Mouse (Mus musculus): ENCODE data around the gene Wrnip1. TPM values are rescaled to one million over a fixed set of nuclear protein-coding genes. Genes with fewer than 3 reads are reported as not detected.

The Wrnip1 gene
- 33.8 and 34.4 TPM in 2 replicates for polyA plus RNA-seq (2012; rRNA removed)

DNA sequence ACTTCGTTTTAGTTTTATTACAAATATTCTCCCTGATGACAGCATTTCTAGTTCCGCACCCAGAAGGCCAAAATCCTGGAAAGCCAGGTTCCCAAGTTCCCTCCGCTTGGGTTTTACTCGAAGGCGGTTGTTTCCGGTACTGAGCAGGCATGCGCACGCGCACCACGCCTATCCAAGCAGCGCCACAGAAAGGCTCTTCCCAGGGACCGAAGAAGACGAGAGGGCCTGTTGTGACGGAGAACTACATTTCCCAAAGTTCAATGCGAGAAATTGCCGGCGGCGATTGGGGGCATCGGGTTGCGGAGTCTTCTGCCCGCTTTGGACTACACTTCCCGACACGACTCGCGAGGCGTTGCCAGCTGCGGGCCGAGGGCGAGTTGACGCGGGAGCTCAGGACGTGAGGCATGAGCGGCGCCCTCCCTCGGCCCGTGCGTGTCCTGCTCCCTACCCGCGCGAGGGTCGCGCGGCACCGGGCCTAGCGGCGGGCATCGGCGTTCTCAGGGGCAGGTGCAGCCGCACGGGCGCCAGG lies at the start of gene Wrnip1:
Gene Wrnip1, plus strand, starts transcription at position 346 of the 529 bp plus-strand sequence.
- DNase-seq (ENCODE audit: low spot score) = peak; percentile 87

DNA sequence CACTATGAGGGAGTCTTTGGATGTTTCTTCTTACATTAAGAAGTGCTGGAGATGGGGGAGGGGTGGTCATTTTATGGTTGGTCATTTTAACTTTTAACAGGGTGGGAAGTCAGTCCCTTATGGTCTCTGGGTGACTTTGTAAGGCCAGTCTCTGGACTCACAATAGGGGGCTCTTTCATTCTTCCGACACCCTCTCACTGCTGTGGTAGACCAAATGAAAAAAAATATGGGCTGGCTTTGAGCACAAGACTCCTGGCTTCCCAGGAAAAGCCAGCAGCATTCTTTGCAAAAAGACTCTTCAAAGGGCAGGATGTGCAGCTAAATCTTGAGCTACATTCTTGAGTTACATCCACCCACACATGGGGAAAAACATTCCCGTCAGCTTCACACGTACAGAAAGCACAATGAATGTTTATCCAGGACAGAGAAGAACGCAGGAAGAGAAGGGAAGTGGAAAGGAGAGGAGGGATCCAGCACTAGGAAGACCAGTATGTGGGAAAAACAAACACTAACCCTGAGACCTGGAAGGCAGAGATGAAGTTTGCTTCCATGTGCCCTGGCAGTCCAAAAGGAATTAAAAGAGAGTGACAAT lies 49.7 kb upstream of the Wrnip1 start:
- no peak for DNase-seq (ENCODE audit: low spot score)

DNA sequence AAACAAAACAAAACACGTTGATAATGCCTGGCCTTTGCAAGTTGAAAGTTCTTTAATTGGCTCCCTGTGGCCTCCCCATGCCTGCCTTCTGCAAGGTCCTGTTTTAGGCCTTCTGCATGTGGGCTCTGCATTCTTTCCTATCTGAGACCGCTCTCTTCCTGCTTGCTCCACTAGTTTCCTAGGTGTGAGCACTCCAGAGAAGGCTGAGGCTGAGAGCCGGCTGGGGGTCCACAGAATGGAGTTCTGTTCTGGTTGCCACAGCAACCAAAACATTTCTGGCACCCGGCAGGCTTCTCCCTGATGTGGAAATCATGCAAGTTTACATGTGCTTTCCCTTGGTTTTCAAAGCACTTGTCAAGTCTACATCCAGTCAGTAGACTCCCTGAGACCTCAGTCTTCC lies 42.8 kb upstream of the Wrnip1 start:
- DNase-seq (ENCODE audit: low spot score) = no peak

DNA sequence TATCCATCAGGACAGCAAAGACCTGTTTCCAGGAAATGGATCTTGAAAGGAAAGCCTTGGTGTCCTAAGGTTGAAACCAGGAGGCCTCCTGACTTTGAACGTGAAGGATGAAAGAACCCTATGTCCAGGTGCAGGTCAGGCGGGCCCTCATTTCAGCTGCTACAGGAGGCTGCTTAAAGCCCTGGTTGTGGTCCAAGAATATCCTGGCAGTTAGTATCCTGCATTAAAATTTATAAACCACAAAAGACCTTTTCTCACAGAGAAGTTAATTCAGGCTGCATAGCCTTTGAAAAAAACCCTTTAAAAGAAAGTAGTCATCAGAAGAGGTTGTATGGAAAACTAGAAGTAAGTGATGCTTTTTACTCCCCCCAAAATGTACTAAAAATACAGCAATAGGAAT lies 41.0 kb upstream of the Wrnip1 start:
- no peak for DNase-seq (ENCODE audit: low spot score)

DNA sequence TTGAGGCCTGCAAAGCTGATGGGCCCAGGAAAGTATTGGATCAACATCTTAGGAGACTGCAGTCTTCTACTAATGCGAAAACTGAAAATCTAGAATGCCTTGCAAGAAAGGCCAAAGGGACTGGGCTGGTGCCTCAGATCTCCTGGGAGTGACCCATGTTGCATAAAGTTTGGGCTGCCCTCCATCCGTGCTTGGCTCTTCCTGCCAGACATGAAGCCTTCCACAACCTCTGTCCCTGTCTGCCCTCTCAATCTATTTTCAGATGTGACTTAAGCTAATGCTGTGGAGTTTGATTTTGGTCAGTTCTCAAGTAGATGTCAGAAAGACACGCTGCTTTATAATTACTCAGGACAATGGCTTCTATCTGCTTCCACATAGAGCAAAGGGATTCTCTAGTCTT lies 38.7 kb upstream of the Wrnip1 start:
- no peak for DNase-seq (ENCODE audit: low spot score)

DNA sequence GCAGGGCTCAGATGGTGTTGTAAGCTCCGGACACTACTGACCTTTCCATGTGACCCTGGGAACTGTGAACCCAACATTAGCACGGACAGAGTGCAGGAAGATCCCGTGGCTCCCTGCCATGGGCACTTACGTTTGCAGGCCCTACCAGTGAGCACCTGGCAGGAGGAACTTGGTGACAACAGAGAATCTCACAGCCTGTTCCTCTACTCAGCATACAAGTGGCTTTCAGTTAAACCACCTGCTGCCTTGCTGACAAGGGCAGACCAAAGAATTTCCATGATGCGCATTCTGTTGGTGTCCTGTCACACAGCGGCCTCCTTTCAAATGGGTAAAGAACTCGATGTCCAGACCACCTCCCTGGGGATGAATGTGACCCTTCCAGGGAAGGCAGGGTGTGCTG lies 37.4 kb upstream of the Wrnip1 start:
- no peak for DNase-seq (ENCODE audit: low spot score)

DNA sequence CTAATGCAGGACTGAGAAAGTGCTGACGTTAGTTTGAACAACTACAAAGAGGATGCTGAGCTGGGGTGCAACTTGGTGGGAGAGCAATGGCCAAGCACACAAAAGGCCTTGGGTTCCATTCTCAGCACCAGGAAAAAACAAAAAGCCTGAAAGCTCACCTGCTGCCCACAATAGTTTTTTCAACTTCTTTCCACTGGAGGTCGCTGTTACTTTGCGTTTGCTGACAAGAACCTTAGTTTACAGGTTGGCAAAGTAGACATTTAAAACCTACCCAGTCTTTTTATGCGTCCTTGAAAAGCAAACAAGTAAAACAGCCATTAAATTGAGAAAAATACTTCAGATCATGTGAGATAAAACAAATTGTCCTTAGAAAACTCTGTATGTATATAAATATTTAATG lies 33.7 kb upstream of the Wrnip1 start:
- DNase-seq (ENCODE audit: low spot score) = no peak

DNA sequence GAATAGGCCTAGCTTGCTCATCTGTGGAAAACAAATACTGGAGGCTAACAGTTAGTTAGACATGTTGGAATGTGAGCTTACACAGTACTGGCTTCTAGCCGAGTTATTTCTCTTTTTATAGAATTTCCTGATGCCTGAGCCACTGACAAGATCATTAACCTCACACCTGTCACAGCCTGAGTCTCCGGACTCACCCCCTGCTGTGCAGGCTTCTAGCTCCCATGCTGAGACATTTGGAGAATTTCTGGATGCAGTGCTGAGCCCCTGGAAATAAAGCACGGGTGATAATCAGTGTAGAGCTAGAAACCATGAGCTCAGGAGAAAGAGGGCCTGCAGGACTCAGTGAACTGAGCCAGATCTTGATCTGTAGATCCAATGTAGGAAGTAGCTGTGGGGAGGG lies 31.9 kb upstream of the Wrnip1 start:
- DNase-seq (ENCODE audit: low spot score) = no peak

DNA sequence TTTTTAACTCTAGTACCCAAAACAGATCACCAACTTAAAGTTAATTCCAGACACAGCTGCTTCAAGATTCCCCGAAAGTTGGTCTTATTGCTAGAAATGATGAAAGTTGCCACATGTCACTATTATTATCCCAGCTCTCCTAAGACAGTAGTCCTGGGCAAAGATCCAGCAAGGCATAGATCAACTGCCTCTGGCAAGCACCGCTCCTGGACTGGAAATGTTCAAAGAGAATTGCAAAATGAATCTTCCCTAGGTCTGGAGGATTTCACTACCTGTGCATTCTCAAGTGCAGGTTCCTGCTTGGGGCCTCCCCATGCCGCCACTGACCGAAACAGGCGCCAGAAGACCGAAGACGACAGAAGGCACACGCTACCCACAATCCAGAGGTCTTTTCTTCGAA lies 25.9 kb upstream of the Wrnip1 start:
- DNase-seq (ENCODE audit: low spot score) = no peak

DNA sequence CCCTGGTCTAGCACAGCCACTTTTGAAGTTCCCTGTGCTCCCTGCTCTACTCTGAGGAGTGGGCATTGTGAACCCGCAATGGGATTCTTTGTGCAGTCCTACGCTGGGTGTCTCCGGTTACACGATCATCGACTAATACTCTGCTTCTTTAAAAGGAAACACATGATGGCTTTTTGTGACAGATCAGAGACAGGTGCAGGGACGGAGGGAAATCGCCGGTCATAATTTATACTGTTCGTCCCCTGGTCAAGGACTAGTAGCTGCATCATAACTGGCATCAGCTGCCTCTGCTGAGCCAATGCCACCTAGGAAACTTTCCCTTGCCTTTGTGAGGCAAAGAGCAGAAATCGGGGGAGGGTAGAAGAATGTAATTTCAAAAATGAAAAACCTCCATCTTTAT lies 25.5 kb upstream of the Wrnip1 start:
- no peak for DNase-seq (ENCODE audit: low spot score)

DNA sequence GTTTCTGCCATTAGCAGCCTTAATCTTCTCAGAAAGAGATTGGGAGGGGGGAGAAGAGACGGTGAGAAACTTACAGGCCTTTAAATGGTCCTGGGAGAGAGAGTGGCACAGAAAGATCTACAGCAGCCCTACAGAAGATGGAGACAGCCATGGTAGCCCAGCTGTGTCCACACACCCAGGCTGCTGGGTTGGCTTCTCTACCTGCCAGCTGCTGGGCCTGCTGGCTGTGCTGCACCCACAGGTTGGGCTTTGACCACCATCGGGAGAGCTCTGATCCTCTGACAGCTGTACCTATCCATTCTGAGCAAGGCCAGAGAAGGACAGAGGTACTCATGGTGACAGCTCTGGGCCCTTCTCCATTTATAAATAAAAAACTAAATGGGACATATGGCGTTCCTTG lies 23.0 kb upstream of the Wrnip1 start:
- DNase-seq (ENCODE audit: low spot score) = no peak

DNA sequence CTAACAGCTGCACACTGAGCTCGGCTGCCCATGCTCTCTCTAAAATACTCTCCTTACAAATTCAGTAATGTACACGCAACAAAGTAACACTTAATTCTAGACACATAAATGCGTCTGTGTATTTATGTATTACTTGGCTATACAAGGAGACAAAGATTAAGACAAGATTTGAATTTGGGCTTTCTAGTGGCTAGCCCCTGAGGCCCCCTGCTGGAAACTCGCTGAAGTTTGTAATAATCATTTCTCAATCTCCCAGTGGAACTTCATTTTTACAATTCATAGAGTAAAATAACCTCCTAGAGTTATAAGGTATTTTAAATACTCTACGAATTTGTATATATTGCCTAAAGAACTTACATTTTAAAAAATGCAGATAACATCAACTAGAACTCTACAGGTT lies 18.8 kb upstream of the Wrnip1 start:
- no peak for DNase-seq (ENCODE audit: low spot score)

DNA sequence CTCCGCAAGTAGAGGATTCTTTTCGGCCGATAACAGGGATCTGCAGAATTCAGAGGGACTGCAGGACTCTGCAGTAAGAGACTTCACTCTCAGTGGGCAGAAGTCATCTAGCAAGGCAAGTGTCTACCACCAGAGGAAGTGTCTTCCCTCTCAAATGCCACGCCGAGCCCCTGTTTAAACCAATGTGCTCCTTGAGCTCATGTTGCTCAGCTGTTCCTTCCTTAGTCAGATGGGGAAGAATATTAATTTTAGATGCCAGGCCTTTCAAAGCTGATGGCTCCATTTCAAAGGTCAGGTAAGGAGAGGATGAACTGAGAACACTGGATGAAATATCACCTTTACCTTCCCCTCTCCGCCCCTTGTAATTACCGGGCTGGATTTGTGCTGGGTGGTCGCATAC lies 18.0 kb upstream of the Wrnip1 start, which contains the start of gene Mylk4:
Gene Mylk4, minus strand, starts transcription at position 139 of the 400 bp plus-strand sequence.
- no peak for DNase-seq (ENCODE audit: low spot score)

DNA sequence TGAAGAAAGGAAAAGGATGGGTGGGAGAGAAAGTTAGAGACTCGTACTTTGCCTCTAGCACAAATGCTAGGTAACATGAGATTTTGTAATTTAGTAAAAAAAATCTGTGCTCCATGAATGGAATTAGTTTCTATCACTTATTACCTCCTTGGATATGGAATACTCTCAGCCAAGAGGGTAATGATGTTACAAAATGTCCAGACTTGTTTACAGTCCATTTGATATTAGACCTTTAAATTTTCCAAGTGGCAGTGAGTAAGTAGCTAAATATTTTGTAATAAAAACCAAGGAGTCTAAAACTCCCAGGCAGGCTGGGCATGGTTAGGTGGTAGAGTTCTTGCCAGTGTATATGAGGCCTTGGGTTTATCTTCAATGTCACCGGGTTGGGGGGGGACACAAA lies 14.3 kb upstream of the Wrnip1 start:
- DNase-seq (ENCODE audit: low spot score) = no peak

DNA sequence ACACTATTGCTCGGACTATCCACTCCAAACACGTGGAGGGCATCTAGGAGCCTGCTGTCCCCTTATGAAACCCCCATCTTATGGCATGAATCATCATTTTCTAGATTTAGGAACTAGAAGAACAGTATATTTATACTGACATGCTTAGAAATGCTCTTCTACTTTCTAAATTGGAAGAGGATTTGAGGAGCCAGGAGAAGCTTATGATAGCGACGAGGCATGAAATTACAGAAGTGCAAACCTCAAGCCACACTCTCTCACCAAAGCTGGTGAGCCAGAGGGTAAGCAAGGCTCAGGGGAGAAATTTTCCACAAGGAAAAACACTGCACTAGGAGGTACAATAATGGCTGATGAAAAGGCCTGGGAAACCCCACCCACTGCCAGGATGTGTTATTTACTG lies 12.1 kb upstream of the Wrnip1 start:
- DNase-seq (ENCODE audit: low spot score) = no peak

DNA sequence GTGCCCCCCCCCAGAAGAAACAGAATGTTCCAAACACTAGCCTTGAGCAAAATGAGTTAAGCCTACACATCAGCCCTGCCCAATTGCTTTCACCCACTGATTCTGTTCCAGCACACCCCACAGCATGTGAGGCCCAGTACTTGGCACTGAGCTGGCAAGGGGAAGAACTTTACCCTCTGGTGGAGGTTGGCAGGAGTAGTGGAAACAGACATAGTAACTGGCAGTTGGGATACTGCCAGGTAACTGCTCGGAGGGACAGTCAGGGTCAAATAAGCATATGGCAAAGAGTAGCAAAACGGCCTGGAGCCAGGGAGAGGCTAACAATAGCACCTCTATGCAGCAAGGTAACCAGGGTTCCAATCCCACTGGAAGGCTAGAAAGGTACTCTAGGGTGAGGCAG lies 7.2 kb upstream of the Wrnip1 start:
- no peak for DNase-seq (ENCODE audit: low spot score)

DNA sequence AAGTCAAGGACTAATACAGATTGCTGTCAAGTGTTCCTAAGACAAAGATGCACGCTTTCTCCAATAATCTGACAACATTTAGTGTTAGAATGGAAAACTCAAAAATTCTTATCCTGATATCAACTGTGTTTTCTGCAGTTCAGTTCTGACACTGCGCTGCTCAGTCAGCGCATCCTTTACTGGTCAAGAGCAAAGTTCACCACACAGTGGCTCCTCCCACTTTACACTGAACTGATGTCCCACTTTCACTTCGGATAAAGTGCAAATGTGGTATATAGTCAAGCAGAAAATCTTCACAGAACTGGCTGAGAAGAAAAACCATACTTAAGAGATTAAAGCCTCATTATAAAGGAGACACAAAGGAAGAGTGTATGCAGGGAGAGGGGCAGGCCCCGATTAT lies 6.7 kb upstream of the Wrnip1 start:
- DNase-seq (ENCODE audit: low spot score) = no peak

DNA sequence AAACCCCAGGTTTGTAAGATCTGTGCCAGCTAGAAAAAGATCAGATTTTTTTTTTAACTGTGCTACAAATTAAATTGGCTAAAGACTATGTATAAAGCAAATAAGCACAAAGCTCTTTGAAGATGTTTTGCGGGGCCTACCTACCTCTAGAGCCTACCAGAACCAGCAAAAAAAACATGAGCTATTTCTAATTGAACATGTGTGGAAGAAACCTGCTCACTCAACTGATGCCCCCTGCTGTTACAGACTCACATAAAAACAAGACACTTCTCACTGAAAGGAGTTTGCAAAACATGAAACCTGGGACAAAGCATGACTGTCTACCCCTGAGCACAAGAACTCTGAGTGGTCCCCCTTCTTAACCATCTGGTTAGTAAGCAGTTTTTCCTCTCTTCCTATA lies 4.8 kb upstream of the Wrnip1 start:
- no peak for DNase-seq (ENCODE audit: low spot score)

DNA sequence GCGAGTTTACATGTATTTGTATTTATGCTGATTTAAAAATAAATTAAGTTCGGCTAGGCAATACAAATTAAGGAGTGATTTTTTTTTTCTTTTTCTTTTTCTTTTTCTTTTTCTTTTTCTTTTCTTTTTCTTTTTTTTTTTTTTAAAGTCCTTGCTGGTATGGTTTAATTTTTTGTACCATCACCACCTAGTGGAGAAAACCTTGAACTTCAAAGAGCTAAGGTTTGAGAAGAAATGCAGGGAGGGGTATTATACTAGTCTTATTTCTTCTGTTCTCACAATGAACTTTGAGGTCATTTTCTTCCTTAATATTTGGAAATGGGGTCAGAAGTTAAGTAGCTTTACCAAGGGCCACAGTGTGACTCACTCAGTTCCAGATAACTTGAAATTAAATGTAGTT lies 2.7 kb upstream of the Wrnip1 start:
- DNase-seq (ENCODE audit: low spot score) = no peak

DNA sequence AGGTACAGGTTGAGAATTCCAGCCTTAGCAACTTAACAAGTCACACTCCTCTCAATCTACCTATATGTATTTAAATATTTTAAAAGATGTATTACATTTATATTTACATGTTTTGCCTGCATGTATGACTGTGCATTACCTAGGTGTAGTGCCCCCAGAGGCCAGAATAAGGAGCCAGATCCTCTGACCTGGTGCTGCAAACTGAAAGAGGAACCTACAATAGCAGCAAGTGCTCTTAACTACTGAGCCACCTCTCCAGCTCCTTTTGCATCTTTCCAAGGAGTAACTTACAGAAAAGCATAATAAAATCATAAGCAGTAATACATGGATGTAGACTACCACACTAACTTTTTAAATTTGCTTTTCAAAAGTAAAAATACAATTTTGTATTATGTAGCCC lies 979 bp upstream of the Wrnip1 start:
- no peak for DNase-seq (ENCODE audit: low spot score)

DNA sequence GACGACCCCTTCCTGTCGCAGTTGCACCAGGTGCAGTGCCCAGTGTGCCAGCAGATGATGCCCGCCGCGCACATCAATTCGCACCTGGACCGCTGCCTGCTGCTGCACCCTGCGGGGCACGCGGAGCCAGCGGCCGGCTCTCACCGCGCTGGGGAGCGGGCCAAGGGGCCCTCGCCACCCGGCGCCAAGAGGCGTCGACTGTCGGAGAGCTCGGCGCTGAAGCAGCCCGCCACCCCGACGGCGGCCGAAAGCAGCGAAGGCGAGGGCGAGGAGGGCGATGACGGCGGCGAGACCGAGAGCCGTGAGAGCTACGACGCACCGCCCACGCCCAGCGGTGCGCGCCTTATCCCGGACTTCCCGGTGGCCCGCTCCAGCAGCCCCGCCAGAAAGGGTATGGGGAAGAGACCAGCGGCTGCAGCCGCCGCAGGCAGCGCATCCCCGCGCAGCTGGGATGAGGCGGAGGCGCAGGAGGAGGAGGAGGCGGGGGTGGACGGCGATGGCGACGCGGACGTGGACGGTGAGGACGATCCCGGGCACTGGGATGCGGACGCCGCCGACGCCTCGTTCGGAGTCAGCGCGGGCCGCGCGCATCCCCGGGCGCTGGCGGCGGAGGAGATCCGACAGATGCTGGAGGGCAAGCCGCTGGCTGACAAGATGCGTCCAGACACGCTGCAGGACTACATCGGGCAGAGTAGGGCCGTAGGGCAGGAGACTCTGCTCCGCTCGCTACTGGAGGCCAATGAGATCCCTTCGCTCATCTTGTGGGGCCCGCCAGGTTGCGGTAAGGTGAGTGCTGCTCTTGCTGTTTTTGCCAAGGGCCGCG lies 632 bp downstream of the Wrnip1 start, which contains the start of gene D930007J09Rik:
Gene D930007J09Rik, minus strand, starts transcription at position 591 of the 823 bp plus-strand sequence.
- DNase-seq (ENCODE audit: low spot score) = no peak

DNA sequence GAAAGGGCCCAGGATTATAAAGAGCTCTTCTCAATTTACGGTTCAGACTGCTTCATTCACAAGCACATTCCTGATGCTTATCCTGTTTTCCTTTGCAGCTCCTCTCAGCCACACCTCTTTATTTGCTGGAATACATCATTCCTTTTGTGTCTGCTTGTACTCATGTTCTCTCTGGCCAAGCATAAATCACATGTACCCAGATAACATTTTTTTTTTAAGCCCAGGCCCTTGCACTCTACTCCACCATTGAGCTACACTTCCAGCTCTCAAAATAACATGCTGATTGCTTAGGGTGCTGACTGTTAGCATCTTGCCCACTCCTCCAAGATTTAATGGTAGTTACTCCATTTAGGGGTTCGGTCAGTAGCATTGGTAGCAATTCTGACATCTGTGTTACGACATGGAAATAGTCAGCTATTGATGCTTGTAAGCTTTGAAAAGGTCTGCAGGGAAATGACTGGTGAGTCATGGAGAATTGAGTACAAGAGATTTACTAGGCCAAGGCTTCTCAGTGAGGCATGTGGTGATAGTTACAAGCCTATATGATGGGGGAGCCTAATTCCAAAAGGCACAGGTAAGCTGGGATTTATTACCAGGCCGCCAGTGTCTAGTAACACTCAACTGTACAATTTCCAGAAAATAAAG lies 2.0 kb downstream of the Wrnip1 start:
- DNase-seq (ENCODE audit: low spot score) = no peak

DNA sequence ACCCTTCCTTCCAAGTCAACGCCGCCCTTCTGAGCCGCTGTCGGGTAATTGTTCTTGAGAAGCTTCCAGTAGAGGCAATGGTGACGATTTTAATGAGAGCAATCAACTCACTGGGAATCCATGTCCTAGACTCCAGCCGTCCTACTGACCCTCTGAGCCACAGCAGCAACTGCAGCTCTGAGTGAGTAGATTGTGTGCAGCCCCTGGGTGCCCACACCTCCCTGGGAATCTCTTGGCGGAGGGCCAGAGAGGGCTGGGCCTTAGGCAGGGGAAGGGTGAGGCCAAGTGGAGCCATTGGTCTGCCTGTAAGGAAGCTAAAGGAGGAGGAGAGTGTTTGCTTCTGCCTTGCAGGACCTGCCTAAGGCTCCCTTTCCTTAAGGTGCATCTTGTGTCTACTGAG lies 5.0 kb downstream of the Wrnip1 start:
- DNase-seq (ENCODE audit: low spot score) = no peak

All from urinary bladder, adult 2 months (tissue).